In the genomic region with DNA sequence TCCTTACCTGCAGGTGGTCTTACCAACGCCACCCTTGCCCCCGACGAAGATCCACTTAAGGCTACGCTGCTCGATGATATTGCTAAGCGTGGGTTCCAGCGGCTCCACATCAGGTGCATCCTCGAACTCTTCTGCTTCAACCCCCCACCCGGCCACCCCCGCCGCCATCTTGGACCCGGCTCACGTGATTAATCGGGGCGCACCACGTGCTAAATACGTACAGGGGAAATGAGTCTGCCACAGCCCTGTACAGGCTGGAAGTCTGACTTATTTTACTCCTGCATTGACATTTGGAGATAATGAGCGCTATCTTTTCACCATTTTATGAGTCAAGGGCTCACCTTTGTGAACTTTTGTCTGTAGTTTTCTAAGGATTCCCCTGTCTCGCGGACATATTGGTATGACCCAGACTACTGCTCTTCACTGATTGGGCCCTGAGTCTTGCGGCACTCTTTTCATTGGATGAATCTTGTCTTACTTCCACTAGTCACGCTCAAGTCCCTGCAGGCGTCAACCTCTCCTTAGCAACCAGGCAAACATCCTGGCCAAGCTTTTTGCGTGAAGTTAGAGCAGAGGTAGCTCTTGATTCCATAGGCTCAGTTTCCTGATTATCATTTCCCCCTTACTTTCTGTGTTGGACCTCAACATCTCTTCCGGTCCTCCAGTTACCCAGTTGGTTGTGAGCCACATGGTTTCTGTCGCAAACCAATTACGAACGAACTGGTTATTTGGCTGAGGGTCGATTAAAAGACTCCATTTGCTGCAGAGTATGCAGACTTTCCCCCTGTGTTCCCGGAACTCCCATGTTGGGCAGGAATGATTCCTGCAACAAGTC, we compare ENCODE assay signal across 8 mouse cellular contexts. TPM values are rescaled to one million over a fixed set of nuclear protein-coding genes. Genes with fewer than 3 reads are reported as not detected.
DNase-seq lines count a peak whose midpoint lies in the region; ATAC-seq lines count a peak whose summit lies in the region.

TSS of gene Asna1 (minus strand) at position 184 of the 835 bp plus-strand sequence.

- H3K27me3 ChIP-seq in heart, embryonic 10.5 days (ENCODE audit: insufficient read depth, poor library complexity, severe bottlenecking) = no peaks in the 10 kb centered on the region
- H3K27me3 ChIP-seq in kidney, embryonic 15.5 days = no peaks in the 10 kb centered on the region

- peak within 1 kb of the TSS; percentile 96 for H3K27ac ChIP-seq in heart, embryonic 10.5 days
- peak within 1 kb of the TSS; percentile 93 for H3K27ac ChIP-seq in kidney, embryonic 15.5 days

- 5% methylated on average over 30 of the region's 30 CpGs for WGBS in heart, embryonic 10.5 days
- 5% methylated on average over 30 of the region's 30 CpGs for WGBS in kidney, embryonic 15.5 days

- H3K36me3 ChIP-seq in heart, embryonic 10.5 days = peaks cover 52% of the 10 kb centered on the region
- H3K36me3 ChIP-seq in kidney, embryonic 15.5 days = peaks cover 51% of the 10 kb centered on the region

- ATAC-seq in erythroblast, adult 5-6 weeks (replicated peaks; ENCODE audit: low FRiP score, poor library complexity, severe bottlenecking) = peak; percentile 86
- ATAC-seq in kidney, embryonic 15.5 days (replicated peaks; ENCODE audit: low FRiP score) = peak; percentile 92
- peak; percentile 86 for ATAC-seq in monocyte, adult 5-6 weeks (replicated peaks; ENCODE audit: insufficient number of reproducible peaks, low FRiP score, low TSS enrichment, poor library complexity, severe bottlenecking)

- peak within 1 kb of the TSS; percentile 94 for H3K4me3 ChIP-seq in heart, embryonic 10.5 days
- peak within 1 kb of the TSS; percentile 99 for H3K4me3 ChIP-seq in kidney, embryonic 15.5 days (replicated peaks)

- H3K4me2 ChIP-seq in kidney, embryonic 15.5 days = peak within 1 kb of the TSS; percentile 85

- no peaks in the 10 kb centered on the region for H3K9me3 ChIP-seq in heart, embryonic 10.5 days
- H3K9me3 ChIP-seq in kidney, embryonic 15.5 days (replicated peaks) = no peaks in the 10 kb centered on the region

- H3K9ac ChIP-seq in kidney, embryonic 15.5 days = peak within 1 kb of the TSS; percentile 83

- peak; percentile 85 to 86 for DNase-seq in B cell, adult 2 months
- peak; percentile 97 for DNase-seq in brain, adult 2 months (ENCODE audit: low read depth, low spot score)
- peak; percentile 96 for DNase-seq in heart, embryonic 10.5 days (ENCODE audit: low spot score)
- peak; percentile 86 for DNase-seq in liver
- DNase-seq in spleen, postnatal 4 days (ENCODE audit: low spot score in 2 of 2) = peak; percentile 76 to 88

- H3K4me1 ChIP-seq in heart, embryonic 10.5 days = peaks cover 45% of the 10 kb centered on the region
- H3K4me1 ChIP-seq in kidney, embryonic 15.5 days = peaks cover 39% of the 10 kb centered on the region

RNA-seq across cellular contexts. Expression of gene Asna1, which starts in this region (rescaled TPM):
- total RNA-seq in erythroblast, adult 5-6 weeks (2015; ENCODE audit: low replicate concordance) = 20.8 and 24.2 TPM in 2 replicates
- 13.5 and 26.3 TPM in 2 replicates for total RNA-seq in erythroblast, adult 5-6 weeks (2017; ENCODE audit: low replicate concordance)
- 149 and 157 TPM in 2 replicates for polyA plus RNA-seq in heart, embryonic 10.5 days (2016; fragmentation: Nextera tagmentation; extraction: Ambion mirVana)
- polyA plus RNA-seq in kidney, embryonic 15.5 days (2015; fragmentation: Nextera tagmentation; extraction: Ambion mirVana) = 133 and 143 TPM in 2 replicates
- 24.0 to 47.3 TPM (median 36.2 TPM) in 3 replicates for total RNA-seq in monocyte, adult 5-6 weeks (2017)

Comparison
In these comparisons a context has a peak if more than half of its experiments do, and no peak if none do; other contexts are left out.
1. Peak in every context shown above with its lines: DNase-seq, ATAC-seq, H3K4me3 ChIP-seq and H3K27ac ChIP-seq.